Mouse (Mus musculus): ENCODE results near the gene Gm5941.
"Not testable (repeated sequence)": the region's sequence is repeated elsewhere in the genome, so short reads cannot be mapped to it uniquely, and the experiment has no call there.

Gm5941 gene

GRCm38 (mm10) chrX:92489649-92490048 lies at the start of gene Gm5941:
Gm5941 (plus strand) TSS chrX:92489949.
- not testable (repeated sequence) for DNase-seq (ENCODE audit: low read depth in 1 of 2, low spot score in 2 of 2)

- DNase-seq (ENCODE audit: low read depth in 1 of 2, low spot score in 2 of 2), result no peak
These were observed 29.3 kb upstream of the Gm5941 start for GRCm38 (mm10) chrX:92460496-92460895.

- no peak for DNase-seq (ENCODE audit: low read depth in 1 of 2, low spot score in 2 of 2)
These were observed 25.0 kb upstream of the Gm5941 start for GRCm38 (mm10) chrX:92464773-92465172.

- DNase-seq (ENCODE audit: low read depth in 1 of 2, low spot score in 2 of 2), result no peak
These were observed 8.5 kb downstream of the Gm5941 start for GRCm38 (mm10) chrX:92498254-92498653.

- DNase-seq (ENCODE audit: low read depth in 1 of 2, low spot score in 2 of 2), result no peak
These were observed 38.1 kb downstream of the Gm5941 start for GRCm38 (mm10) chrX:92527826-92528225.
